Mouse (Mus musculus) layer of hippocampus, postnatal 14 days (tissue): ENCODE measurements at regions not wholly inside any gene's neighbourhood (a gene's known extent, or its start where the extent isn't known, plus 50 kb on each side); places are given as distances from the start of the nearest gene placed in this dataset.

ENCODE experiments used
- DNase-seq, 2 experiments: peaks; one replicate each; pipeline ENCODE4 v3.0.0; 2021 to 2022; ENCODE audit warnings: low spot score in 2 of 2, mixed read lengths in 1 of 2

GRCm38 (mm10) chr12:106993011-106993410 lies 495.4 kb upstream of the 3110018I06Rik start:
- no peak for DNase-seq

GRCm38 (mm10) chr12:107010995-107011786 lies 477.2 kb upstream of the 3110018I06Rik start:
- DNase-seq: peak in 1 of 2 experiments; percentile 21

GRCm38 (mm10) chr12:107016801-107017200 lies 471.6 kb upstream of the 3110018I06Rik start:
- DNase-seq: no peak

- DNase-seq: no peak
Observed at GRCm38 (mm10) chr12:107021806-107022205, 466.6 kb upstream of the 3110018I06Rik start.

- no peak for DNase-seq
Observed at GRCm38 (mm10) chr12:107026821-107027220, 461.6 kb upstream of the 3110018I06Rik start.

GRCm38 (mm10) chr12:107027842-107028549 lies 460.4 kb upstream of the 3110018I06Rik start:
- no peak for DNase-seq

GRCm38 (mm10) chr12:107028985-107029384 lies 459.4 kb upstream of the 3110018I06Rik start:
- DNase-seq: no peak

- no peak for DNase-seq
Observed at GRCm38 (mm10) chr12:107036357-107036756, 452.1 kb upstream of the 3110018I06Rik start.

GRCm38 (mm10) chr12:107041927-107042652 lies 446.3 kb upstream of the 3110018I06Rik start:
- DNase-seq: no peak

GRCm38 (mm10) chr12:107046496-107046895 lies 441.9 kb upstream of the 3110018I06Rik start:
- no peak for DNase-seq

GRCm38 (mm10) chr12:107047059-107047531 lies 441.3 kb upstream of the 3110018I06Rik start:
- DNase-seq: peak in 1 of 2 experiments; percentile 8

GRCm38 (mm10) chr12:107050891-107051635 lies 437.4 kb upstream of the 3110018I06Rik start:
- no peak for DNase-seq

- DNase-seq: no peak
Observed at GRCm38 (mm10) chr12:107052136-107052535, 436.3 kb upstream of the 3110018I06Rik start.

- no peak for DNase-seq
Observed at GRCm38 (mm10) chr12:107056553-107056952, 431.9 kb upstream of the 3110018I06Rik start.

- no peak for DNase-seq
Observed at GRCm38 (mm10) chr12:107060514-107060913, 427.9 kb upstream of the 3110018I06Rik start.

- DNase-seq: no peak
Observed at GRCm38 (mm10) chr12:107067346-107067745, 421.1 kb upstream of the 3110018I06Rik start.

GRCm38 (mm10) chr12:107082541-107082940 lies 405.9 kb upstream of the 3110018I06Rik start:
- DNase-seq: no peak

- DNase-seq: no peak
Observed at GRCm38 (mm10) chr12:107085058-107085905, 403.1 kb upstream of the 3110018I06Rik start.

GRCm38 (mm10) chr12:107085906-107086655 lies 402.4 kb upstream of the 3110018I06Rik start:
- peak; percentile 41 to 48 for DNase-seq
